Mouse (Mus musculus) limb, embryonic 15.5 days (tissue): ENCODE measurements around the gene Kri1. TPM values are rescaled to one million over a fixed set of nuclear protein-coding genes. Genes with fewer than 3 reads are reported as not detected.
"Not testable (repeated sequence)": the region's sequence is repeated elsewhere in the genome, so short reads cannot be mapped to it uniquely, and the experiment has no call there.

Experiments
- ATAC-seq: fragments of 200-750 bp; cut with Nextera tagmentation; 2 replicates; pipeline ENCODE4 v1.8.0; 2017; ENCODE audit warnings: low read depth, moderate TSS enrichment; ENCODE audit not compliant: insufficient number of reproducible peaks, low FRiP score, low TSS enrichment
- H3K27ac ChIP-seq: fragments of 300-500 bp; sonication (generic); 2 replicates; pipeline ENCODE4 v1.5.1; 2015; ENCODE audit warnings: moderate library complexity, mild to moderate bottlenecking, inconsistent platforms
- H3K27me3 ChIP-seq: fragments of 300-500 bp; sonication (generic); 2 replicates; pipeline ENCODE4 v1.6.1; 2015; ENCODE audit warnings: inconsistent platforms
- H3K36me3 ChIP-seq: fragments of 300-500 bp; sonication (generic); 2 replicates; pipeline ENCODE4 v1.6.1; 2015; ENCODE audit warnings: inconsistent platforms
- H3K4me1 ChIP-seq: fragments of 300-500 bp; sonication (generic); 2 replicates; pipeline ENCODE4 v1.6.1; 2015; ENCODE audit warnings: inconsistent platforms
- H3K4me2 ChIP-seq: fragments of 300-500 bp; sonication (generic); 2 replicates; pipeline ENCODE4 v1.6.1; 2015; ENCODE audit warnings: mild to moderate bottlenecking, inconsistent platforms
- H3K4me3 ChIP-seq: fragments of 300-500 bp; sonication (generic); 2 replicates; pipeline ENCODE4 v1.5.1; 2015; ENCODE audit warnings: mild to moderate bottlenecking, inconsistent platforms
- H3K9ac ChIP-seq: fragments of 300-500 bp; sonication (generic); 2 replicates; pipeline ENCODE4 v1.6.1; 2015; ENCODE audit warnings: inconsistent platforms
- H3K9me3 ChIP-seq: fragments of 300-500 bp; sonication (generic); 2 replicates; pipeline ENCODE4 v1.6.1; 2016; ENCODE audit warnings: inconsistent platforms
- WGBS: fragments of 180-500 bp; shearing (Covaris S2); methylation state at CpG from one replicate; pipeline ENCODE4 v1.1.7; 2015; 5-methylcytosine and 5-hydroxymethylcytosine counted together
- polyA plus RNA-seq: library from polyadenylated mRNA; unstranded; fragments of >200 nt; fragmentation: Nextera tagmentation; extraction: Ambion mirVana; gene quantifications from 2 replicates; pipeline ENCODE4 v1.2.1, GENCODE M21; 2015

The Kri1 gene
- polyA plus RNA-seq, 1 experiment from 2014 or later = 18.4 TPM

DNA sequence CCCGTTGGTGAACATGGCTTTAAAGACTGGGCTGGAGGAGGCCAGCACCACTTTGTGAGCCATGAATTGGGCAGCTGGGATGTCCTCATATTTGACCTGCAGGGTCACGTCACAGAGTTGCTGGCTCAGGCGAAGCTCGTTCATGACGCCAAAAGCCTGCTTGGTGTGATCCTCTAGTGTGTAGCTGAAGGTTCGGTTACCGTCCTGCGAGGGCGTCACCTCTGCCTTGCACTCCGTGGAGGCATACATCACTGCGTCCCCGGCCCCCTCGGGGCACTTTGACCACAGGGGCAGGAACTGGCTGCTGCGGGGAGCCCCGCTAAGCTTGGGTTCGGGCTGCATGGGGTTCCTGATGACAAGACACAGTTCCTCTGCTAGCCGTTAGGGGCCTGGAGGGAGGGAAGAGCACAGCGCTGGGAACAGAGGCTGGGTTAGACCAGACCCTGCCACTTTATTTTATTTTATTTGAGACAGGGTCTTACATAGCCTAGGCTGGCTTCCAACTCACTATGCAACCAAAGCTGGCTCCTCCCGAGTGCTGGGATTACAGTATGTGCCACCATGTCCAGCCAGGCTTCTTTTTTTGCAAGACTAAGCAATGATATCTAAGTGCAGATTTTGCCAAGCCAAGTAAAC is 50.3 kb downstream of the Kri1 start:
- Histone ChIP-seq H3K27me3 (peaks cover 11% of the 10 kb centered on the region; the same call in 1 of the 2 replicates), H3K36me3 (peaks cover 36% of the 10 kb centered on the region), H3K9ac (peak overlapping the region; percentile 89), H3K9me3 (no peaks in the 10 kb centered on the region), H3K4me1 (peaks cover 24% of the 10 kb centered on the region), H3K27ac (peak overlapping the region; percentile 95), H3K4me2 (peak overlapping the region; percentile 67), H3K4me3 (peak overlapping the region; percentile 73)
- ATAC-seq = peak; percentile 23; the same call in 1 of the 2 replicates
- 12% methylated on average over 19 of the region's 19 CpGs for WGBS

DNA sequence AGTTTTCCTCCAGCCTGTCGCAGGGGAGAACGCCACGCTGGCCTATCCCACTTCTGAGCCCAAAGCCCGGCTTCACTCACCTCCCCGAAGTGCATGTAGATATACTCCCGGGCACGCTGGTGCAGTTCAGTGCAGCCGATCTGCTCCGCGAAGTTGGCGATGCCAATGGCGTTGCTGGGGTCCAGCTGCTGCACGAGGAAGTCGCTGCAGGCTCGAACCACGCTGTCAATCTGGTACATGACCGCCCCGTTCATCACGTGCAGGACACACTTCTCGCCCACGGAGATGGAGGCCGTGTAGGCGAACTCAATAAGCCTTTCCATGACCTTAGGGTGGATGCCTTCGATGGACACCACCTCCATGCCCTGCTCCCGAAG is 50.8 kb downstream of the Kri1 start:
- Histone ChIP-seq H3K27me3 (peaks cover 6% of the 10 kb centered on the region; the same call in 1 of the 2 replicates), H3K4me3 (peak overlapping the region; percentile 73), H3K9me3 (no peaks in the 10 kb centered on the region), H3K27ac (peak overlapping the region; percentile 95), H3K4me1 (peaks cover 24% of the 10 kb centered on the region), H3K4me2 (peak overlapping the region; percentile 67), H3K9ac (peak overlapping the region; percentile 89; the same call in 1 of the 2 replicates), H3K36me3 (peaks cover 41% of the 10 kb centered on the region)
- no peak for ATAC-seq
- WGBS = 82% methylated on average over 25 of the region's 25 CpGs

DNA sequence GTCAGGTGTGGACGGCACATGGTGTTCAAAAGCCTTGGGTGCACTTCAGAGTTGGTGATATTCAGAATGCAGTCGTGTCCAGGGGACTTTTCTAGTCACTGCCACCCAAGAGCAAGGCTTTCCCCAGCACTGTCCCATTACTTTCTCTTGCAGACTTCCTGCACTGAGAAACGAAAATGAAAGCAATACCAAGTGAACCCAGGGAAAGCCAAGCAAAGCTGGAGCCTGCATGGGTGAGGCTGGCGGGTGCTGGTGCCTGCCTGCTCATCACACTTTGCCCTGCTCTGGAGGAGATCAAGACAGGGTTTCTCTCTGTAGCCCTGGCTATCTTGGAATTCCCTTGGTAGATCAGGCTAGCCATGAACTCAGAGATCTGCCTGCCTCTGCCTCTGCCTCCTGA is 52.4 kb downstream of the Kri1 start:
- Histone ChIP-seq H3K4me2 (no peak overlapping the region), H3K9ac (no peak overlapping the region), H3K4me3 (no peak overlapping the region), H3K27me3 (no peaks in the 10 kb centered on the region), H3K9me3 (no peaks in the 10 kb centered on the region), H3K27ac (no peak overlapping the region), H3K36me3 (peaks cover 57% of the 10 kb centered on the region), H3K4me1 (peaks cover 27% of the 10 kb centered on the region)
- 76% methylated on average over 4 of the region's 4 CpGs for WGBS
- ATAC-seq = no peak

DNA sequence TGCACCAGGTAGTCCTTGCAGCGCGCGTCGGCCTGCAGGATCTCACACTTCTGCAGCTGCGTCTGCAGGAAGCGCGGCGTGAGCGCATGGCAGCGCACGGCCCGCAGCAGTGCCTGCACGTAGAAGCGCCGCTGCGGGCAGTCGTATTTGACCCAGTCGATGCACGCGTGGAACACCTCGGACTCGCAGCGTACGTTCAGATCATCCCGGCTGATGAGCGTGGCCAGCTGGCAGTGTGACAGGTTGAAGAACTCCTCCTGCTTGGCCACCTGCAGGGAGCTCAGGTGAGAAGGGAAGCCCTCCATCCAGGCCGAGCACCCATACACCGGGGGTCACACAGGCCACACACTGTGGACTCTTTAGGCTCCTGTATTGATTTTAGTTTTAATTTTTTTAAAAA is 54.0 kb downstream of the Kri1 start:
- H3K4me2 ChIP-seq = no peak overlapping the region
- peaks cover 72% of the 10 kb centered on the region for H3K36me3 ChIP-seq
- peaks cover 21% of the 10 kb centered on the region for H3K4me1 ChIP-seq
- no peak overlapping the region for H3K27ac ChIP-seq
- H3K9ac ChIP-seq = no peak overlapping the region
- no peaks in the 10 kb centered on the region for H3K27me3 ChIP-seq
- no peak overlapping the region for H3K4me3 ChIP-seq
- WGBS = 88% methylated on average over 28 of the region's 28 CpGs
- no peaks in the 10 kb centered on the region for H3K9me3 ChIP-seq
- ATAC-seq = no peak

DNA sequence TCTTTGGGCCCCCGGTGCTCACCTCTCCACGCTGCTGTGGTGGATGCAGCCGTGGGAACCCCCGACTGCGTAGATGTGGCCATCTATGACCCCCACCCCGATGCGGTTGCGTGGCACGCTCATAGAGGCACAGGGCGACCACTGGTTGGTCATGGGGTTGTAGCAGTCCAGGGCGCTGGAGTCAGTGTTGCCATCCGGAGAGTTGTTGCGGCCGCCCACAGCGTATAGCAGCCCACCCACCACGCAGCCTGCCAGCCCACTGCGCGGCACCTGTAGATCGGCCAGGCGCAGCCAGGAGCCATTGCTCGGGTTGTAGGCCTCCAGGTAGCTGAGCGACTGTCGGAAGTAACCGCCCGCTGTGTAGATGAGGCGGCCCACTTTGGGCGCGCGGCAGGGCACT is 54.4 kb downstream of the Kri1 start:
- no peak overlapping the region for H3K4me3 ChIP-seq
- H3K36me3 ChIP-seq = peaks cover 75% of the 10 kb centered on the region
- no peak overlapping the region for H3K4me2 ChIP-seq
- H3K27ac ChIP-seq = no peak overlapping the region
- 94% methylated on average over 29 of the region's 29 CpGs for WGBS
- H3K9ac ChIP-seq = no peak overlapping the region
- no peaks in the 10 kb centered on the region for H3K27me3 ChIP-seq
- H3K9me3 ChIP-seq = no peaks in the 10 kb centered on the region
- ATAC-seq = no peak
- peaks cover 23% of the 10 kb centered on the region for H3K4me1 ChIP-seq

DNA sequence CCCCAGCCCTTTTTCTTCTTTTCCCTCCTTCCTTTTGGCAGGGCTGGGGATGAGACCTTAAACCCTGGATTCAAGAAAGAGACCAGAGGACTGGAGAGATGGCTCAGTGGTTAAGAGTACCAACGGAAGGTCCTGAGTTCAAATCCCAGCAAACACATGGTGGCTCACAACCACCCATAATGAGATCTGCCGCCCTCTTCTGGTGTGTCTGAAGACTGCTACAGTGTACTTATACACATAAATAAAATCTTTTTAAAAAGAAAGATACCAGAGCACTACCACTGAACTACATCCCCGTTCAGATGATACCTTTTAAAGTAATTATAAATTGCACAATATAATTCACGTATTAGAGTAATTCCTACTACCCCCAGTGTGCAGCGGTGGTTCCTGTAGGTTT is 54.9 kb downstream of the Kri1 start:
- H3K27ac ChIP-seq = no peak overlapping the region
- no peak overlapping the region for H3K9ac ChIP-seq
- H3K36me3 ChIP-seq = peaks cover 75% of the 10 kb centered on the region
- no peak overlapping the region for H3K4me2 ChIP-seq
- 84% methylated on average over 5 of the region's 5 CpGs for WGBS
- H3K27me3 ChIP-seq = no peaks in the 10 kb centered on the region
- peaks cover 23% of the 10 kb centered on the region for H3K4me1 ChIP-seq
- H3K9me3 ChIP-seq = no peaks in the 10 kb centered on the region
- no peak overlapping the region for H3K4me3 ChIP-seq
- ATAC-seq = no peak

DNA sequence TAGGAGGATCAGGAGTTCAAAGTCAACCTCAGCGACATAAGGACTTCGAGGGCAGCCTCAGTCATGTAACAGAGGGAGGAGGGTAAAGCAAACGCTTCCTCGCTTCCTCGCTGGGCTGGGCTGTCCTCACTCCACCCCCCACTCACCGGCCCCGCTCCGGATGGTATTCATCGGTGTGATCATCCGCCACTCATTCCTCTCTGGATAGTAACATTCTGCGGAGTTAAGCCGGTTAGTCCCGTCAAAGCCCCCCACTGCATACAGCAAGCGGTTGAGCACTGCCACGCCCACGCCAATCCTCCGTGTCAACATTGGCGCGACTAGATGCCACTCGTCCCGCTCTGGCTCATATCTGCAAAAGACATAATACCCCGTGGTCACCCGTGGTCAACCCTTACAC is 56.2 kb downstream of the Kri1 start:
- 66% methylated on average over 23 of the region's 23 CpGs for WGBS
- peaks cover 72% of the 10 kb centered on the region for H3K36me3 ChIP-seq
- H3K27me3 ChIP-seq = no peaks in the 10 kb centered on the region
- no peak for ATAC-seq
- H3K4me3 ChIP-seq = no peak overlapping the region
- no peak overlapping the region for H3K27ac ChIP-seq
- no peaks in the 10 kb centered on the region for H3K9me3 ChIP-seq
- H3K4me2 ChIP-seq = no peak overlapping the region
- H3K9ac ChIP-seq = no peak overlapping the region
- H3K4me1 ChIP-seq = peaks cover 20% of the 10 kb centered on the region

DNA sequence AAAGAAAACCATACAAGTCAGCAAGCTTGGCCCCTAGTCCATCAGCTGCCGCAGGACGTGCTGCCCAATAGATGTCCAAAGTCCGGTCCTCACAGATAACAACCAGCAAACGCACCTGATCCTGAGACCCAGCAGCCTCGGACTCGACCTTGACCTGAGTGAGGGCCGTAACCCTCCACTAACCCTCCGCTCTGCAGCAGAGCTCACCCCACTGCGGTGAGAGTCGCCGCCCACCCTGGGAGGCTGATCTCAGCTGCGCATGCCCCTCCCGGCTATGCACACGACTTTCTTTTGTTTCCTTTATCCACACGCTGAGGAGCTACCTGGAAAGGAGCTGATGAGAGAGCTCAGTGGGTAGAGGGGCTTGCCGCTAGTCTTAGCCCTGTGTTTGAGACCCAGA is 60.4 kb downstream of the Kri1 start:
- H3K36me3 ChIP-seq = peaks cover 38% of the 10 kb centered on the region
- no peak overlapping the region; the same call in 1 of the 2 replicates for H3K27ac ChIP-seq
- WGBS = 14% methylated on average over 16 of the region's 16 CpGs
- peaks cover 26% of the 10 kb centered on the region for H3K4me1 ChIP-seq
- peak overlapping the region; percentile 45 for H3K4me2 ChIP-seq
- no peaks in the 10 kb centered on the region for H3K9me3 ChIP-seq
- no peaks in the 10 kb centered on the region for H3K27me3 ChIP-seq
- 0 out of 2 replicates have a peak overlapping the region, but pooled peaks have one; percentile 5 for H3K9ac ChIP-seq
- peak overlapping the region; percentile 27 for H3K4me3 ChIP-seq
- ATAC-seq = no peak

DNA sequence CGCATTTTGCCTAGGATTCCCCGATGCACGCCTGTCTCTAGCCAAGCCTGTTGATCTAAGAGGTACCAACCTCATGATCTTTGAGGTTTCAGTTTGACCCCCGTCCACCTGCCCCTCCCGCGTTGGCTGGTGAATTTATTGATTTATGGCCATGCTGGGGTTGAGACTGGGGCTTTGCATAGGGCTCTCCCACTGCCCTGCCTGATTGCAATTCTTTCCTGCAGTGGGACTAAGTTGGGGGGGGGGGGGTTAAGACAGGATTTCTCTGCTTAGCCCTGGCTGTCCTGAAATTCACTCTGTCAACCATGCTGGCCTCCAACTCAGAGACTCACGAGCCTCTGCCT is 62.4 kb downstream of the Kri1 start:
- Histone ChIP-seq H3K4me2 (peak overlapping the region; percentile 46), H3K36me3 (peaks cover 18% of the 10 kb centered on the region), H3K4me1 (peaks cover 28% of the 10 kb centered on the region), H3K9ac (no peak overlapping the region), H3K4me3 (peak overlapping the region; percentile 34), H3K27me3 (no peaks in the 10 kb centered on the region), H3K27ac (peak overlapping the region; percentile 38), H3K9me3 (no peaks in the 10 kb centered on the region)
- 6% methylated on average over 7 of the region's 7 CpGs for WGBS
- ATAC-seq = no peak; the same call in 1 of the 2 replicates

DNA sequence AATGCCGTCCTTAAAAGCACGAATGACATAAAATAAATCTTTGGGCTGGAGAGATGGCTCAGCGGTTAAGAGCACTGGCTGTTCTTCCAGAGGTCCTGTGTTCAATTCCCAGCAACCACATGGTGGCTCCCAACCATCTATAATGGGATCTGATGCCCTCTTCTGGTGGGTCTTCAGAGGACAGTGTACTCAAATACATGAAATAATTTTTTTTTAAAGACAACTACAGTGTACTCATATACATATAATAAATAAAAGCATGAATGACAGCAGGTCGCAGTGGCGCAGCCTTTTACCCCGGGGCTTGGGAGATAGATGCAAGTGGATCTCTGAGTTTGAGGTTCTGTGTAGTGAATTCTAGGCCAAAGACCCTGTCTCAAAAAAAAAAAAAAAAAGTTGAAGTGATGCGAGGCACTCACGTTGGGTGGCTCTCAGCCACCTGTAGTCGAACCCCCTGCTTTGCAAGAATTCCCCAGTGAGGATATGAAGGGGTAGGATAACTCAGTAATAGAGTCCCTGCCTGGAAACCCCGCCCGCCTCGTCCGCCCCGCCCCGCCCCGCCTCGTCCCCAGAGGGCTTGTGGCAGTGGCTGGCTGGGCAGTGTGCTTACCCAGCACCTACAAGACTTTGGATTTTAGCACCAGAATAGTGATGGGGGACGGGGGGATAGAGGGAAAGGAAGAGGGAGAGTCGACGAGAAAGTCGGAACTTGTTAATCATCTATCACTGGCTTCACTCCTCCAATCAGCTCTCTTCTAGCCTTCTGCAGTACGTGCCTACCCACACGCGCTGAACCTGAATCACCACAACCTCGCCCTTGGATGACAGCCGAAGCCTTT is 63.0 kb downstream of the Kri1 start:
- Histone ChIP-seq H3K9me3 (no peaks in the 10 kb centered on the region), H3K9ac (no peak overlapping the region), H3K27me3 (no peaks in the 10 kb centered on the region), H3K36me3 (peaks cover 12% of the 10 kb centered on the region), H3K4me3 (peak overlapping the region; percentile 34), H3K4me1 (peaks cover 28% of the 10 kb centered on the region), H3K27ac (peak overlapping the region; percentile 38; the same call in 1 of the 2 replicates), H3K4me2 (peak overlapping the region; percentile 46)
- ATAC-seq = peak; percentile 46; the same call in 1 of the 2 replicates
- 18% methylated on average over 26 of the region's 26 CpGs for WGBS

DNA sequence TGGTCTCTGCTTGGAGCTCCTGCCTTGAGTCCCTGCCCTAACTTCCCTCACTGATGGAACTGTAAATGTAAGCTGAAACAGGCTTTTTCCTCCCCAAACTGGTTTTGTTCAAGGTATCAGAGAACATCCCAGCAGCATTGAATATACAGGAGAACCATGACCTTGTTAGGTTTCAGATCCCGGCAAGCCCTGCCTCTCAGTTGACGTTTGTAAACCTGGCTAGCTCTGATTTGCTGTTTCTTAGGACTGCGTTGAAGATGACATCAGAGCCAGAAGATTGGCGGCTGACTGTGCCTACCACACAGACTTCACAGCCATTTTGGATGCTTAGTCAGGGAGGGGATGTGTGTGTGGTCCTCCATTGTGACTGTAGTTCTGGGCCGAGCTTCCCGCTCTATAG is 63.9 kb downstream of the Kri1 start:
- H3K9ac ChIP-seq = no peak overlapping the region
- H3K4me2 ChIP-seq = no peak overlapping the region
- peaks cover 28% of the 10 kb centered on the region for H3K4me1 ChIP-seq
- no peaks in the 10 kb centered on the region for H3K9me3 ChIP-seq
- H3K36me3 ChIP-seq = 0 out of 2 replicates have a peak, but pooled peaks cover 3% of the 10 kb centered on the region
- no peaks in the 10 kb centered on the region for H3K27me3 ChIP-seq
- H3K27ac ChIP-seq = no peak overlapping the region
- WGBS = 94% methylated on average over 6 of the region's 6 CpGs
- ATAC-seq = no peak
- H3K4me3 ChIP-seq = no peak overlapping the region

DNA sequence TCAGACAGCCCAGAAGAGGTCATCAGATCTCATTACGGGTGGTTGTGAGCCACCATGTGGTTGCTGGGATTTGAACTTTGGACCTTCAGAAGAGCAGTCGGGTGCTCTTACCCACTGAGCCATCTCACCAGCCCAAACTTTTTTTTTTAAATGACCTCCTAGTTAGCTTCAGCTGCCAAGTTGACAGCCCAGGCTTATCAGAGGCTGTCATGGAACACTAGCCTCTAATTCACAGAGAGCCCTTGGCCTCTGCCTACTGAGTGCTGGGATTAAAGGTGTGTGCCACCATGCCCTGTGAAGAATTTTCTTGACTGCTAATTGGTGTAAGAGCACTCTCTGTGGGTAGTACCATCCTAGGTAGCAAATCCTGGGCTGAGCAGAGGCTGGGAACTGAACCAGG is 64.3 kb downstream of the Kri1 start:
- not testable (repeated sequence) for H3K27ac ChIP-seq, ATAC-seq, H3K4me3 ChIP-seq, H3K27me3 ChIP-seq, H3K9me3 ChIP-seq, H3K4me2 ChIP-seq, H3K36me3 ChIP-seq, H3K9ac ChIP-seq
- WGBS = 91% methylated on average over 2 of the region's 2 CpGs
- peaks cover 25% of the 10 kb centered on the region for H3K4me1 ChIP-seq
